In genomic region chr13:69555045-69555444, GRCm38 (mm10) we compare ENCODE assay signal across 24 mouse cellular contexts.
"Had no signal": no experiment of that assay in that cellular context is flagged by ENCODE, and none has a peak within 500 bp of the region (broad histone marks: within the 10 kb centered on the region; RNA-seq: fewer than 3 reads in every experiment).

No protein-coding gene starts in this region.

- H3K27ac ChIP-seq: gastrocnemius, adult 2 months; hindbrain, embryonic 10.5 days; hindbrain, embryonic 13.5 days; hindbrain, embryonic 15.5 days; intestine, embryonic 15.5 days; layer of hippocampus, adult 2 months; limb, embryonic 13.5 days; limb, embryonic 15.5 days had no signal

- H3K9me3 ChIP-seq: heart, embryonic 12.5 days; hindbrain, embryonic 10.5 days; hindbrain, embryonic 13.5 days; hindbrain, embryonic 15.5 days; intestine, embryonic 15.5 days; limb, embryonic 13.5 days; limb, embryonic 15.5 days had no signal

- H3K4me1 ChIP-seq: intestine, embryonic 15.5 days; limb, embryonic 13.5 days; limb, embryonic 15.5 days had no signal

- H3K27me3 ChIP-seq: hindbrain, embryonic 13.5 days; hindbrain, embryonic 15.5 days; intestine, embryonic 15.5 days; limb, embryonic 15.5 days had no signal

- H3K4me3 ChIP-seq: gastrocnemius, adult 2 months; heart, embryonic 12.5 days; hindbrain, embryonic 10.5 days; hindbrain, embryonic 13.5 days; hindbrain, embryonic 15.5 days; intestine, embryonic 15.5 days; layer of hippocampus, adult 2 months; limb, embryonic 13.5 days; limb, embryonic 15.5 days had no signal

- H3K9ac ChIP-seq: heart, embryonic 12.5 days; hindbrain, embryonic 13.5 days; hindbrain, embryonic 15.5 days; intestine, embryonic 15.5 days; limb, embryonic 13.5 days; limb, embryonic 15.5 days had no signal

- ATAC-seq: inflammation-experienced regulatory T-cells, adult 6 months; intestine, embryonic 15.5 days; intestine, postnatal 0 days had no signal

- DNase-seq: gastrocnemius, adult 2 months; gastrocnemius, postnatal 10 days; gastrocnemius, postnatal 25 days; heart, adult 18-20 months; heart, postnatal 10 days; heart, postnatal 4 days; kidney, adult 18-20 months; kidney, adult 8-10 months; kidney, postnatal 10 days; kidney, postnatal 25 days; kidney, postnatal 4 days; layer of hippocampus, postnatal 36 days; left cerebral cortex, postnatal 4 days had no signal

- H3K4me2 ChIP-seq: heart, embryonic 12.5 days; hindbrain, embryonic 13.5 days; hindbrain, embryonic 15.5 days; intestine, embryonic 15.5 days; limb, embryonic 13.5 days; limb, embryonic 15.5 days; liver, embryonic 11.5 days had no signal

- H3K36me3 ChIP-seq: heart, embryonic 12.5 days; hindbrain, embryonic 10.5 days; hindbrain, embryonic 13.5 days; hindbrain, embryonic 15.5 days; intestine, embryonic 15.5 days; limb, embryonic 13.5 days; limb, embryonic 15.5 days had no signal
